Mouse (Mus musculus) liver, postnatal 0 days (tissue): ENCODE measurements around the gene Abce1.

Experiments used
- CTCF ChIP-seq: sonication (generic); IDR thresholded peaks from 2 replicates; pipeline ENCODE4 v1.5.1; 2016; ENCODE audit warnings: antibody characterized with exemption, low read depth
- EP300 ChIP-seq: IDR thresholded peaks from 2 replicates; pipeline ENCODE4 v1.6.1; 2016; ENCODE audit warnings: antibody characterized with exemption, low read depth, mild to moderate bottlenecking

- no peak for TF ChIP-seq CTCF
- no peak for TF ChIP-seq EP300
Measured at GRCm38 (mm10) chr8:79706687-79707086, 4.9 kb downstream of the Abce1 start.
